Mouse (Mus musculus) cortical plate, adult 2 months (tissue): ENCODE results near the gene Gemin4.

Source experiments
- CTCF ChIP-seq: fragments of 200-500 bp; IDR thresholded peaks from 2 replicates; pipeline ENCODE4 v1.5.1; 2011; ENCODE audit warnings: mild to moderate bottlenecking, control low read depth, low read length; ENCODE audit not compliant: insufficient read depth; ENCODE audit errors: extremely low read depth
- POLR2A ChIP-seq: fragments of 200-500 bp; IDR thresholded peaks from 2 replicates; pipeline ENCODE4 v1.6.1; 2011; ENCODE audit warnings: mild to moderate bottlenecking, low read length, control low read depth; ENCODE audit not compliant: insufficient read depth; ENCODE audit errors: extremely low read depth

- TF ChIP-seq CTCF: no peak
- no peak for TF ChIP-seq POLR2A
These were observed 34.6 kb upstream of the Gemin4 start for GRCm38 (mm10) chr11:76252036-76252435.
